Mouse (Mus musculus) liver, postnatal 0 days (tissue): ENCODE results near the gene Add3.

Source experiments
- CTCF ChIP-seq: sonication (generic); IDR thresholded peaks from 2 replicates; pipeline ENCODE4 v1.5.1; 2016; ENCODE audit warnings: antibody characterized with exemption, low read depth
- EP300 ChIP-seq: IDR thresholded peaks from 2 replicates; pipeline ENCODE4 v1.6.1; 2016; ENCODE audit warnings: antibody characterized with exemption, low read depth, mild to moderate bottlenecking

DNA sequence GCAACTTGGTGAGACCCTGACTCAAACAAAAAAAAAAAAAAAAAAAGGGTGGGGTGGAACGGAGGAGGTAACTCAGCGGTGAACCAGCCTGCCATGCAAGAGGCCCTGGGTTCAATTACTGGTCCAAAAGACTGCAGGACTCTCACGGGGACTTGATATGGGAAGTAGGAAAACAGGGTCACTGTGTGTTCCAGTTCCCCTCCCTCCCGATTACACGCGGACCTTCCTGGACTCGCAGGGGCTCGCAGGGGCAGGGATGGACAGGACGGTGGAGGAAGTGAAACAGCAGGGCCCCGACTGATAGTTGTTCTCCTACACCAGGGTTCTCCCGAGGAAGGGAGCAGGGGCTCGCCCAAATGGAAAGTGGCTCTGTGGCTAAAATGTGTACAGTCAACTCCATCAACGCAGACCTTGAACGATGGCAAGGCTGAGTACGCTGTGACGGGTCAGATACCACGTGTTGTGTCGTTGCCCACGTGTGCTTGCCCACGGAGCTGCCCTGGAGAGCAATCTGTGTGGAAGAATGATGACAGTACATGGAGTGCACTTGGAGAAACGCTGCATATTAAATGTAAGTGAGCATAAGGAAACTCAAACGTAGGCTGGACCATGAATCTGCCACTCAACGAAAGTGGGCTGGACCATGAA is 133.7 kb downstream of the Add3 start:
- TF ChIP-seq CTCF: no peak
- no peak for TF ChIP-seq EP300
